Mouse (Mus musculus): ENCODE data around the gene Cacna2d2.

Gene Cacna2d2

GRCm38 (mm10) chr9:107400666-107401285, 1.4 kb downstream of the Cacna2d2 start:
- DNase-seq (ENCODE audit: low spot score in 2 of 2) = no peak

GRCm38 (mm10) chr9:107403116-107403515, 3.7 kb downstream of the Cacna2d2 start:
- no peak for DNase-seq (ENCODE audit: low spot score in 2 of 2)

- DNase-seq (ENCODE audit: low spot score in 2 of 2) = no peak
Observed at GRCm38 (mm10) chr9:107409449-107409848, 10.0 kb downstream of the Cacna2d2 start.

GRCm38 (mm10) chr9:107417106-107417505, 17.7 kb downstream of the Cacna2d2 start:
- no peak for DNase-seq (ENCODE audit: low spot score in 2 of 2)

GRCm38 (mm10) chr9:107419491-107420244, 20.3 kb downstream of the Cacna2d2 start:
- DNase-seq (ENCODE audit: low spot score in 2 of 2) = no peak

GRCm38 (mm10) chr9:107420898-107421297, 21.5 kb downstream of the Cacna2d2 start:
- DNase-seq (ENCODE audit: low spot score in 2 of 2) = no peak

- no peak for DNase-seq (ENCODE audit: low spot score in 2 of 2)
Observed at GRCm38 (mm10) chr9:107422878-107423277, 23.5 kb downstream of the Cacna2d2 start.

- no peak for DNase-seq (ENCODE audit: low spot score in 2 of 2)
Observed at GRCm38 (mm10) chr9:107424485-107425175, 25.2 kb downstream of the Cacna2d2 start.

GRCm38 (mm10) chr9:107427876-107428275, 28.5 kb downstream of the Cacna2d2 start:
- no peak for DNase-seq (ENCODE audit: low spot score in 2 of 2)

GRCm38 (mm10) chr9:107428451-107429186, 29.2 kb downstream of the Cacna2d2 start:
- DNase-seq (ENCODE audit: low spot score in 2 of 2) = no peak

GRCm38 (mm10) chr9:107430445-107430844, 31.0 kb downstream of the Cacna2d2 start:
- DNase-seq (ENCODE audit: low spot score in 2 of 2) = no peak

GRCm38 (mm10) chr9:107432546-107432945, 33.1 kb downstream of the Cacna2d2 start:
- no peak for DNase-seq (ENCODE audit: low spot score in 2 of 2)

GRCm38 (mm10) chr9:107434851-107435250, 35.4 kb downstream of the Cacna2d2 start:
- no peak for DNase-seq (ENCODE audit: low spot score in 2 of 2)

GRCm38 (mm10) chr9:107435285-107435684, 35.9 kb downstream of the Cacna2d2 start:
- no peak for DNase-seq (ENCODE audit: low spot score in 2 of 2)

- DNase-seq (ENCODE audit: low spot score in 2 of 2) = no peak
Observed at GRCm38 (mm10) chr9:107442891-107443290, 43.5 kb downstream of the Cacna2d2 start.

GRCm38 (mm10) chr9:107443324-107443723, 43.9 kb downstream of the Cacna2d2 start:
- DNase-seq (ENCODE audit: low spot score in 2 of 2) = no peak

- DNase-seq (ENCODE audit: low spot score in 2 of 2) = no peak
Observed at GRCm38 (mm10) chr9:107445011-107445471, 45.6 kb downstream of the Cacna2d2 start.

- DNase-seq (ENCODE audit: low spot score in 2 of 2) = no peak
Observed at GRCm38 (mm10) chr9:107448805-107449517, 49.5 kb downstream of the Cacna2d2 start.

GRCm38 (mm10) chr9:107451400-107451799, 52.0 kb downstream of the Cacna2d2 start:
- no peak for DNase-seq (ENCODE audit: low spot score in 2 of 2)

- DNase-seq (ENCODE audit: low spot score in 2 of 2) = no peak
Observed at GRCm38 (mm10) chr9:107451891-107452521, 52.6 kb downstream of the Cacna2d2 start.

GRCm38 (mm10) chr9:107452552-107452951, 53.1 kb downstream of the Cacna2d2 start:
- DNase-seq (ENCODE audit: low spot score in 2 of 2) = peak in 1 of 2 experiments; percentile 31
